Mouse (Mus musculus): ENCODE measurements around the gene BC034090. TPM values are rescaled to one million over a fixed set of nuclear protein-coding genes. Genes with fewer than 3 reads are reported as not detected.
A peak's percentile ranks its signal among the peaks of the same experiment; 100 is the strongest.

The BC034090 gene
- polyA plus RNA-seq, 1 experiment, result 11.1 TPM

- Histone ChIP-seq H3K4me2 (ENCODE audit: low read depth) (peak overlapping the region; percentile 61), H3K36me3 (ENCODE audit: control insufficient read depth, insufficient read depth) (no peaks in the 10 kb centered on the region), H3K79me2 (ENCODE audit: control insufficient read depth, insufficient read depth) (no peaks in the 10 kb centered on the region), H3K4me3 (no peak overlapping the region), H3ac (ENCODE audit: control insufficient read depth, insufficient read length) (no peak overlapping the region), H3K27me3 (ENCODE audit: control insufficient read depth, insufficient read depth, insufficient read length) (no peaks in the 10 kb centered on the region)
- no peak for TF ChIP-seq REST (IDR thresholded peaks at IDR 0.05; ENCODE audit: insufficient read depth, insufficient read length)
- no peak for TF ChIP-seq MYOD1 (IDR thresholded peaks at IDR 0.05; ENCODE audit: control insufficient read depth in 1 of 3, insufficient read length in 2 of 3, low read depth in 2 of 3)
- no peak for TF ChIP-seq SRF (IDR thresholded peaks at IDR 0.05; ENCODE audit: control insufficient read depth, insufficient read length, low read depth)
- no peak for TF ChIP-seq TCF12 (IDR thresholded peaks at IDR 0.05; ENCODE audit: insufficient read depth, poor library complexity, severe bottlenecking)
- TF ChIP-seq MYOG (IDR thresholded peaks at IDR 0.05; ENCODE audit: control insufficient read depth in 1 of 3, insufficient read depth in 1 of 3, insufficient read length in 2 of 3, low read depth in 2 of 3), result no peak
- no peak for TF ChIP-seq TCF3 (IDR thresholded peaks at IDR 0.05; ENCODE audit: insufficient read length, low read depth)
- no peak for TF ChIP-seq MAX (IDR thresholded peaks at IDR 0.05; ENCODE audit: low read depth)
- TF ChIP-seq USF1 (IDR thresholded peaks at IDR 0.05; ENCODE audit: low read depth), result no peak
- no peak for TF ChIP-seq E2F4 (IDR thresholded peaks at IDR 0.05; ENCODE audit: insufficient read depth)
- TF ChIP-seq POLR2AphosphoS2 (IDR thresholded peaks at IDR 0.05; ENCODE audit: insufficient read length, low read depth), result no peak
- TF ChIP-seq POLR2A (IDR thresholded peaks at IDR 0.05; ENCODE audit: insufficient read length, low read depth), result no peak
These were observed 27.9 kb downstream of the BC034090 start for GRCm38 (mm10) chr1:155216313-155216712.

GRCm38 (mm10) chr1:155215066-155215764 is 29.0 kb downstream of the BC034090 start:
- Histone ChIP-seq H3ac (ENCODE audit: control insufficient read depth, insufficient read length) (no peak overlapping the region), H3K79me2 (ENCODE audit: control insufficient read depth, insufficient read depth) (no peaks in the 10 kb centered on the region), H3K4me3 (no peak overlapping the region), H3K36me3 (ENCODE audit: control insufficient read depth, insufficient read depth) (no peaks in the 10 kb centered on the region), H3K27me3 (ENCODE audit: control insufficient read depth, insufficient read depth, insufficient read length) (no peaks in the 10 kb centered on the region), H3K4me2 (ENCODE audit: low read depth) (peak overlapping the region; percentile 61)
- TF ChIP-seq TCF12 (IDR thresholded peaks at IDR 0.05; ENCODE audit: insufficient read depth, poor library complexity, severe bottlenecking) (no peak), POLR2AphosphoS2 (IDR thresholded peaks at IDR 0.05; ENCODE audit: insufficient read length, low read depth) (no peak), USF1 (IDR thresholded peaks at IDR 0.05; ENCODE audit: low read depth) (no peak), MYOD1 (IDR thresholded peaks at IDR 0.05; ENCODE audit: control insufficient read depth in 1 of 3, insufficient read length in 2 of 3, low read depth in 2 of 3) (peak in 2 of 3 experiments; percentile 53 to 82), POLR2A (IDR thresholded peaks at IDR 0.05; ENCODE audit: insufficient read length, low read depth) (no peak), CEBPB (IDR thresholded peaks at IDR 0.05; ENCODE audit: insufficient read depth, poor library complexity, severe bottlenecking) (peak; percentile 67), TCF3 (IDR thresholded peaks at IDR 0.05; ENCODE audit: insufficient read length, low read depth) (no peak), SRF (IDR thresholded peaks at IDR 0.05; ENCODE audit: control insufficient read depth, insufficient read length, low read depth) (no peak), MYOG (IDR thresholded peaks at IDR 0.05; ENCODE audit: control insufficient read depth in 1 of 3, insufficient read depth in 1 of 3, insufficient read length in 2 of 3, low read depth in 2 of 3) (no peak), REST (IDR thresholded peaks at IDR 0.05; ENCODE audit: insufficient read depth, insufficient read length) (no peak)

GRCm38 (mm10) chr1:155213912-155214311 is 30.3 kb downstream of the BC034090 start:
- TF ChIP-seq POLR2A (IDR thresholded peaks at IDR 0.05; ENCODE audit: insufficient read length, low read depth), result no peak
- no peak for TF ChIP-seq TCF3 (IDR thresholded peaks at IDR 0.05; ENCODE audit: insufficient read length, low read depth)
- TF ChIP-seq USF1 (IDR thresholded peaks at IDR 0.05; ENCODE audit: low read depth), result no peak
- no peak for TF ChIP-seq REST (IDR thresholded peaks at IDR 0.05; ENCODE audit: insufficient read depth, insufficient read length)
- no peak for TF ChIP-seq SRF (IDR thresholded peaks at IDR 0.05; ENCODE audit: control insufficient read depth, insufficient read length, low read depth)
- no peak for TF ChIP-seq TCF12 (IDR thresholded peaks at IDR 0.05; ENCODE audit: insufficient read depth, poor library complexity, severe bottlenecking)
- no peak for TF ChIP-seq MYOD1 (IDR thresholded peaks at IDR 0.05; ENCODE audit: control insufficient read depth in 1 of 3, insufficient read length in 2 of 3, low read depth in 2 of 3)
- TF ChIP-seq POLR2AphosphoS2 (IDR thresholded peaks at IDR 0.05; ENCODE audit: insufficient read length, low read depth), result no peak
- no peak for TF ChIP-seq E2F4 (IDR thresholded peaks at IDR 0.05; ENCODE audit: insufficient read depth)
- no peak for TF ChIP-seq MYOG (IDR thresholded peaks at IDR 0.05; ENCODE audit: control insufficient read depth in 1 of 3, insufficient read depth in 1 of 3, insufficient read length in 2 of 3, low read depth in 2 of 3)
- TF ChIP-seq MAX (IDR thresholded peaks at IDR 0.05; ENCODE audit: low read depth), result no peak
- no peak for TF ChIP-seq CEBPB (IDR thresholded peaks at IDR 0.05; ENCODE audit: insufficient read depth, poor library complexity, severe bottlenecking)
- Histone ChIP-seq H3K27me3 (ENCODE audit: control insufficient read depth, insufficient read depth, insufficient read length) (no peaks in the 10 kb centered on the region), H3K36me3 (ENCODE audit: control insufficient read depth, insufficient read depth) (no peaks in the 10 kb centered on the region), H3K79me2 (ENCODE audit: control insufficient read depth, insufficient read depth) (no peaks in the 10 kb centered on the region), H3ac (ENCODE audit: control insufficient read depth, insufficient read length) (no peak overlapping the region), H3K4me2 (ENCODE audit: low read depth) (no peak overlapping the region), H3K4me3 (no peak overlapping the region)

- H3K4me3 ChIP-seq, result no peak overlapping the region
- TF ChIP-seq MYOD1 (IDR thresholded peaks at IDR 0.05; ENCODE audit: control insufficient read depth in 1 of 3, insufficient read length in 2 of 3, low read depth in 2 of 3) (no peak), CEBPB (IDR thresholded peaks at IDR 0.05; ENCODE audit: insufficient read depth, poor library complexity, severe bottlenecking) (no peak), TCF12 (IDR thresholded peaks at IDR 0.05; ENCODE audit: insufficient read depth, poor library complexity, severe bottlenecking) (no peak), TCF3 (IDR thresholded peaks at IDR 0.05; ENCODE audit: insufficient read length, low read depth) (no peak), SRF (IDR thresholded peaks at IDR 0.05; ENCODE audit: control insufficient read depth, insufficient read length, low read depth) (no peak), MAX (IDR thresholded peaks at IDR 0.05; ENCODE audit: low read depth) (no peak), MYOG (IDR thresholded peaks at IDR 0.05; ENCODE audit: control insufficient read depth in 1 of 3, insufficient read depth in 1 of 3, insufficient read length in 2 of 3, low read depth in 2 of 3) (no peak)
- H3K79me2 ChIP-seq (ENCODE audit: control insufficient read depth, insufficient read depth), result no peaks in the 10 kb centered on the region
- H3K36me3 ChIP-seq (ENCODE audit: control insufficient read depth, insufficient read depth), result no peaks in the 10 kb centered on the region
- H3K4me2 ChIP-seq (ENCODE audit: low read depth), result peak overlapping the region; percentile 53
- no peaks in the 10 kb centered on the region for H3K27me3 ChIP-seq (ENCODE audit: control insufficient read depth, insufficient read depth, insufficient read length)
- H3ac ChIP-seq (ENCODE audit: control insufficient read depth, insufficient read length), result no peak overlapping the region
These were observed 31.1 kb downstream of the BC034090 start for GRCm38 (mm10) chr1:155212936-155213774.
